Mouse (Mus musculus) stomach, postnatal 0 days (tissue): ENCODE results near the gene Babam2. TPM values are rescaled to one million over a fixed set of nuclear protein-coding genes. Genes with fewer than 3 reads are reported as not detected.

Experiments used
- ATAC-seq: fragments of 200-750 bp; cut with Nextera tagmentation; 2 replicates; pipeline ENCODE4 v1.8.0; 2017; ENCODE audit not compliant: low FRiP score, low TSS enrichment
- DNase-seq: peaks from one replicate; pipeline ENCODE4 v3.0.0-alpha.2; 2016; ENCODE audit warnings: low spot score
- H3K27ac ChIP-seq: fragments of 300-500 bp; sonication (generic); replicated peaks from 2 replicates; pipeline ENCODE4 v1.5.1; 2014; ENCODE audit warnings: mild to moderate bottlenecking, control low read depth
- H3K27me3 ChIP-seq: fragments of 300-500 bp; sonication (generic); 2 replicates; pipeline ENCODE4 v1.6.1; 2014; ENCODE audit warnings: low read length; ENCODE audit not compliant: control insufficient read depth, insufficient read depth
- H3K36me3 ChIP-seq: fragments of 300-500 bp; sonication (generic); 2 replicates; pipeline ENCODE4 v1.6.1; 2014; ENCODE audit warnings: low read length, mixed read lengths; ENCODE audit not compliant: control insufficient read depth, insufficient read depth
- H3K4me1 ChIP-seq: fragments of 300-500 bp; sonication (generic); replicated peaks from 2 replicates; pipeline ENCODE4 v1.6.1; 2014; ENCODE audit warnings: antibody characterized with exemption; ENCODE audit not compliant: control insufficient read depth, insufficient read depth
- H3K4me2 ChIP-seq: fragments of 300-500 bp; sonication (generic); replicated peaks from 2 replicates; pipeline ENCODE4 v1.6.1; 2014; ENCODE audit warnings: low read depth, mild to moderate bottlenecking, control low read depth, moderate library complexity
- H3K4me3 ChIP-seq: fragments of 300-500 bp; sonication (generic); 2 replicates; pipeline ENCODE4 v1.5.1; 2014; ENCODE audit warnings: low read depth, low read length, control low read depth
- H3K9ac ChIP-seq: fragments of 300-500 bp; sonication (generic); 2 replicates; pipeline ENCODE4 v1.6.1; 2014; ENCODE audit warnings: mild to moderate bottlenecking, low read length, control low read depth, mixed read lengths
- H3K9me3 ChIP-seq: fragments of 300-500 bp; sonication (generic); 2 replicates; pipeline ENCODE4 v1.6.1; 2016; ENCODE audit warnings: low read length; ENCODE audit not compliant: control insufficient read depth
- CTCF ChIP-seq: IDR thresholded peaks from 2 replicates; pipeline ENCODE4 v1.5.1; 2016; ENCODE audit warnings: antibody characterized with exemption, low read depth, mild to moderate bottlenecking, moderate library complexity
- EP300 ChIP-seq: optimal IDR thresholded peaks from 2 replicates; pipeline ENCODE3; 2016; ENCODE audit warnings: antibody characterized with exemption
- WGBS: fragments of 180-500 bp; shearing (Covaris S2); extraction: QIAGEN DNeasy Blood & Tissue Kit; methylation state at CpG from one replicate; pipeline ENCODE4 v1.1.7; 2014; 5-methylcytosine and 5-hydroxymethylcytosine counted together
- polyA plus RNA-seq: library from polyadenylated mRNA; unstranded; fragments of >200 nt; fragmentation: Nextera tagmentation; extraction: Ambion mirVana; gene quantifications from 2 replicates; pipeline ENCODE4 v1.2.1, GENCODE M21; 2015

The Babam2 gene
- polyA plus RNA-seq, 1 experiment from 2014 or later, result 44.9 TPM

GRCm38 (mm10) chr5:31997189-31997954 lies 299.9 kb downstream of the Babam2 start:
- no peak overlapping the region for H3K4me3 ChIP-seq
- no peaks in the 10 kb centered on the region for H3K9me3 ChIP-seq
- ATAC-seq (0 out of 2 replicates have a peak, but pooled peaks have one; percentile 10), DNase-seq (no peak)
- no peaks in the 10 kb centered on the region for H3K27me3 ChIP-seq
- H3K4me1 ChIP-seq, result peaks cover 3% of the 10 kb centered on the region; the same call in 1 of the 2 replicates
- WGBS, result 40% methylated on average over 4 of the region's 4 CpGs
- TF ChIP-seq CTCF (no peak), EP300 (no peak)
- H3K36me3 ChIP-seq, result no peaks in the 10 kb centered on the region
- H3K9ac ChIP-seq, result no peak overlapping the region
- no peak overlapping the region for H3K4me2 ChIP-seq
- peak overlapping the region; percentile 24; the same call in 1 of the 2 replicates for H3K27ac ChIP-seq

- Histone ChIP-seq H3K9ac (no peak overlapping the region), H3K4me2 (no peak overlapping the region), H3K27ac (no peak overlapping the region), H3K4me1 (peaks cover 3% of the 10 kb centered on the region; the same call in 1 of the 2 replicates), H3K9me3 (no peaks in the 10 kb centered on the region), H3K36me3 (no peaks in the 10 kb centered on the region), H3K4me3 (no peak overlapping the region), H3K27me3 (no peaks in the 10 kb centered on the region)
- ATAC-seq, result peak; percentile 87
- 56% methylated on average over 2 of the region's 2 CpGs for WGBS
- TF ChIP-seq CTCF (no peak), EP300 (no peak)
- DNase-seq, result no peak
Measured at GRCm38 (mm10) chr5:31998806-31999205, 301.3 kb downstream of the Babam2 start.

- Histone ChIP-seq H3K4me2 (no peak overlapping the region), H3K4me3 (no peak overlapping the region), H3K36me3 (no peaks in the 10 kb centered on the region), H3K27ac (0 out of 2 replicates have a peak overlapping the region, but pooled peaks have one; percentile 56), H3K9ac (no peak overlapping the region), H3K4me1 (peaks cover 3% of the 10 kb centered on the region; the same call in 1 of the 2 replicates), H3K9me3 (no peaks in the 10 kb centered on the region), H3K27me3 (no peaks in the 10 kb centered on the region)
- DNase-seq, result no peak
- TF ChIP-seq CTCF, result no peak
- TF ChIP-seq EP300, result no peak
- WGBS, result 58% methylated on average over 3 of the region's 3 CpGs
- 0 out of 2 replicates have a peak, but pooled peaks have one; percentile 33 for ATAC-seq
Measured at GRCm38 (mm10) chr5:32000076-32000475, 302.6 kb downstream of the Babam2 start.

GRCm38 (mm10) chr5:32001266-32001665 lies 303.8 kb downstream of the Babam2 start:
- WGBS, result 80% methylated on average over 9 of the region's 9 CpGs
- H3K4me1 ChIP-seq, result peaks cover 3% of the 10 kb centered on the region; the same call in 1 of the 2 replicates
- no peak overlapping the region for H3K4me2 ChIP-seq
- H3K27me3 ChIP-seq, result no peaks in the 10 kb centered on the region
- H3K36me3 ChIP-seq, result no peaks in the 10 kb centered on the region
- no peak overlapping the region for H3K27ac ChIP-seq
- DNase-seq (no peak), ATAC-seq (no peak)
- no peaks in the 10 kb centered on the region for H3K9me3 ChIP-seq
- no peak overlapping the region for H3K4me3 ChIP-seq
- no peak overlapping the region for H3K9ac ChIP-seq
- TF ChIP-seq EP300, result no peak

- WGBS, result 19% methylated on average over 3 of the region's 3 CpGs
- no peaks in the 10 kb centered on the region for H3K27me3 ChIP-seq
- no peaks in the 10 kb centered on the region for H3K9me3 ChIP-seq
- no peak for ATAC-seq
- no peak for DNase-seq
- H3K4me3 ChIP-seq, result no peak overlapping the region
- TF ChIP-seq CTCF (no peak), EP300 (no peak)
- no peak overlapping the region for H3K4me2 ChIP-seq
- no peak overlapping the region for H3K9ac ChIP-seq
- H3K36me3 ChIP-seq, result no peaks in the 10 kb centered on the region
- peaks cover 3% of the 10 kb centered on the region; the same call in 1 of the 2 replicates for H3K4me1 ChIP-seq
- H3K27ac ChIP-seq, result 0 out of 2 replicates have a peak overlapping the region, but pooled peaks have one; percentile 14
Measured at GRCm38 (mm10) chr5:32001771-32002170, 304.3 kb downstream of the Babam2 start.

- no peak overlapping the region for H3K4me3 ChIP-seq
- H3K36me3 ChIP-seq, result no peaks in the 10 kb centered on the region
- no peak for DNase-seq
- H3K4me2 ChIP-seq, result no peak overlapping the region
- H3K27me3 ChIP-seq, result no peaks in the 10 kb centered on the region
- 29% methylated on average over 3 of the region's 3 CpGs for WGBS
- TF ChIP-seq CTCF, result no peak
- no peak for TF ChIP-seq EP300
- H3K9ac ChIP-seq, result no peak overlapping the region
- H3K4me1 ChIP-seq, result no peaks in the 10 kb centered on the region
- no peaks in the 10 kb centered on the region for H3K9me3 ChIP-seq
- no peak overlapping the region; the same call in 1 of the 2 replicates for H3K27ac ChIP-seq
- no peak for ATAC-seq
Measured at GRCm38 (mm10) chr5:32008401-32008800, 310.9 kb downstream of the Babam2 start.
